Mouse (Mus musculus) cerebellum, adult 11 months (tissue): ENCODE measurements around the gene Kcnq4.

Source experiments
- DNase-seq: peaks from one replicate; pipeline ENCODE4 v3.0.0; 2022

Gene Kcnq4

GRCm38 (mm10) chr4:120721574-120721973 is 26.8 kb downstream of the Kcnq4 start:
- DNase-seq, result no peak

GRCm38 (mm10) chr4:120719152-120719551 is 29.3 kb downstream of the Kcnq4 start:
- DNase-seq, result no peak

GRCm38 (mm10) chr4:120717591-120717990 is 30.8 kb downstream of the Kcnq4 start:
- no peak for DNase-seq

- no peak for DNase-seq
These were observed 31.6 kb downstream of the Kcnq4 start for GRCm38 (mm10) chr4:120716765-120717164.

GRCm38 (mm10) chr4:120716141-120716571 is 32.3 kb downstream of the Kcnq4 start:
- no peak for DNase-seq

DNA sequence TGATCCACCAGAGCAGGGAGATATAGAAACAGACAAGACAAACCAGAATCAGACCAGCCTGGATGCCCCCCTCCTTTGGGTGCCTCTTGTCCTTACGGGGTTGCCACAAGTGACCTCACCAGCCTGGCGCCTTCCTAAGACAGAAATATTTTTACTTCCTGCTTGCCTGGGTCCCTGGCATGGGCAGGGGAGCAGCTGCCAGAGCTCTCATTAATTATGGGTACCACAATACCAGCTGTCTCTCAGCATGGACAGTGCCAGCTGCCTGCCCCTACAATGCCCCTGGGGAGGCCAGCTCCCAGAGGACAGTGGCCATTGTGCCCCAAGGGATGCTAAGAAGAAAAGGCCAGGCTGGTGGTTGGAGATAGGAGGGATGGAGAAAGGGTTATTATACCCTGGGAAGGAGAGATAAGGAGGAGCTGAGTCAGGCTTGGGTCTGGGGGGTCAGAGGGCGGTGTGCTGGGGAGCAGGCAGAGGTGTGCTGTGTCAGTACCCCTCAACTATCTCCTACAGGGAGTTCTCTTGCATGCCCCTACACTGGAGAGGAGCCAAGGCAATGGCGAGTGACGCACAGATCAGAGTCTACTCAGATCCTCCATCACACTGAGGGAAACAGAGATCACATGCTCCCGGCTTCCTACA is 34.4 kb downstream of the Kcnq4 start:
- DNase-seq, result no peak

GRCm38 (mm10) chr4:120713021-120713420 is 35.4 kb downstream of the Kcnq4 start:
- no peak for DNase-seq

GRCm38 (mm10) chr4:120712236-120712635 is 36.2 kb downstream of the Kcnq4 start:
- DNase-seq, result no peak

DNA sequence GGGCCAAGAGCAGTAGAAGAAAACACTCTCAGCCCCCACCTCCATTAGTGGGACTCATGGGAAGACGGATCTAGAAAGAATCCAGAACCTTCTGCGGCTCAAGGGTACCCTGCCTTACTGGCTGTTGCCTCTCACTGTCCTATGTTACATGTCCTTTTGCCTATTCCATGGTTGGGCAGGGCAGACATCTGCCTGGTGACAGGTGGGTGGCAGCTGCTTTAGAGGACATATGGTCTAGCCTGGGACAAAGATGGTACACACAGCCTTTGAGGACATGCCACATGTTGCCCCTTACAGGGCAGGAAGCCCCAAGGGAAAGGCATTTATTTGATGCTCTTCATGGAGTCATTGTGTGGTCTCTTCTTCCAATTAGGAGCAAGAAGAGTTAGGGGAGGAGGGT is 45.9 kb downstream of the Kcnq4 start:
- no peak for DNase-seq

DNA sequence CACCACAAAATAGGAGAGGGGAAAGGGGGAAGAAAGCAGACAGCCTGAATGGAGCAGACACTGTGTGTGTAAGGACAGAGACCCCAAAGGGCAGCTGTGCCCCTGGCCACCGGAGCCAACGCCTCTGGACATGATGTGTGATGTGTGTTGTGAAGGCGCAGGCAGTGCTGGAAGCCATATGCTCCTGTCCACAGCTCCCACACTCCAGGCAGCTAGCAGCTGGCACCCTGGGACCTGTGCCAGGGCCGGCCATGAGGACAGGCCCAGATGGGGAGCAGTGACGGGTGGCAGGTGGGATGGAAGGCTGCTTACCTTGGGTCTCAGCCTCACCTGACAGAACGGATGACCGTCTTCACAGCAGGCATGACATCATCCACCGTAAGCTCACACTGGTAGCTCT is 46.4 kb downstream of the Kcnq4 start:
- DNase-seq, result peak; percentile 38

DNA sequence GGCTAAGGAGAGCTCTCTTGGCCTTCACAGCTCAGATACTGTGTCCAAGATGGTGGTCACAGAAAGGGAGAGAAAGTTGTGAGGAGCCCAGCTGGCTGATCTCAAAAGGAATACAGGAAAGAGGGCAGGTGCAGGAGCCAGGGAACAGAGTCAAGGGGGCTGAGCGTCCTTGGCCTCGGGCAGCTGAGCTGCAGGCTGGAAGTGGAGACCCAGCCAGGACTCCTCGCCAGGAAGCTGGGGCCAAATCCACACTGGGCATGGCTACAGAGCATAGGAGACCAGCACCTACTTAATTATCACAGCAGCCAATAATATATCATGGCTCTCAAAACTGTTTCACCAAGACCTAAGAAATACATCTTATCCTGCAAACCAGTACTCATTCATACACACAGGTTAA is 47.2 kb downstream of the Kcnq4 start:
- no peak for DNase-seq

- DNase-seq, result no peak
These were observed 50.5 kb downstream of the Kcnq4 start for GRCm38 (mm10) chr4:120697799-120698484.

- DNase-seq, result no peak
These were observed 51.1 kb downstream of the Kcnq4 start for GRCm38 (mm10) chr4:120697353-120697752.

GRCm38 (mm10) chr4:120692717-120693116 is 55.7 kb downstream of the Kcnq4 start:
- DNase-seq, result peak; percentile 42

DNA sequence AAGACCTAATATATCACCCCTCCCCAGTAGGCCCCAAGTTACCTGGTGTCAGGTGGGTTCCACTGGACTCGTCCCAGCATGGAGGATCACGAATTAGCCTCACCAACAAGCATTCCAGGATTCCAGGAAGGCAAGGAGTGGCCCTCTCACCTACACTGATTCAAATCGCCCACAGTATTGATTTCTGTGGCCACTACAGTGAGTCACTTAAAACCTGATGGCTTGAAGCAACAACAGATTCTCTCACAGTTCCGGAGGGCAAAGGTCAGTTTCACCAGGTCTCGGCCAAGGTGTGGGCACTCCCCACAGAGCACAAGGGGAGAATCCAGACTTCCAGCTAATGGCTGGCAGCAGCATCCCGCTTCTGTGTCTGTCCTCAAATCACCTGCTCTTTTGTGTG is 59.1 kb downstream of the Kcnq4 start:
- no peak for DNase-seq

DNA sequence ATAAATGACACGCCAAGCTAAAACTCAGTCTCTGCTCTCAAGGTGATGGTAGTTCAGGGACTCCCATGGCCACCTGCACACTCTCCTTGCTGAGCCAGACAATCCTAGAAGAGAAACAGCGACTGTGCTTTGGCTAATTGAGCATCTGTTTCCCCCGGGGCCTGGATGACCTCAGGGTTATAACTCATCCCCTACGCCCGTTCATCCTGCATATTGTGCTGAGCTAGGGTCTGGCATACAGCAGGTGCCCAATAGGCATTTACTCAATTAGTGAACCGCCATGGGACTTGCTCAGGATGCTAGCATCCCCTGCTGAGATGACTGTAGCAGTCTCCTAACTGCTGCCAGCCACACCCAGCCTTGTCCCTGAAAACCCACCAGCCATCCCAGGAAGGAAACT is 61.1 kb downstream of the Kcnq4 start:
- DNase-seq, result no peak

DNA sequence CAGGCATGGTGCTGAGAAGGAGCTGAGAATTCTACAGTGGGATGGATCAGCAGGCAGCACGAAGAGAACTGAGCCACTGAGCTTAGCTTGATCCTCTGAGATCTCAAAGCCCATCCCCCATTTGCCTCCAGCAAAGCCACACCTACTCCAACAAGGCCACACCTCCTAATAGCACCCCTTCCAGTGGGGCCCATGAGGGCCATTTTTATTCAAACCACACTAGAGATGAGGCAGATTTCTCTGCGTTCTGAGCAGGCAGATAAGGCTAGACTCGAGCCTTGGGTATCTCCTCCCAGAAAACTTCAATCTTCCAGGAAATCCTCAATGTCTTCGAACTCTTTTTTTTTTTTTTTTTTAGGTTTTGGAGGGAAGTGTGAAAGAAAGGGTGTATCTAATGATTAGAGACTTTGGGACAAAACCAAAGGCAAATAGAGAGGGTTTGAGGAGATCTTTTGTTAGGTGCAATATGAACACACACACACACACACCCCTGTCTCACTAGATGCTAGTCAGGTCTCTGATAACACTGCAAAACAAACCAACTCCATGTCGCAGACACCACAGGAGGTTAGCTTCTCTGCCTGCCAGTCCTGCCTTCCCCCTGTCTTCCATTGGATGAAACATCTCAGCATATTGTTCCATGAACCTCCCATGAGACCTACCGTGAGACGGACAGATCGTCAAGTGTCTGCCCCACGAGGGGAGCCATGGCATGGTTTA is 65.0 kb downstream of the Kcnq4 start:
- DNase-seq, result no peak

DNA sequence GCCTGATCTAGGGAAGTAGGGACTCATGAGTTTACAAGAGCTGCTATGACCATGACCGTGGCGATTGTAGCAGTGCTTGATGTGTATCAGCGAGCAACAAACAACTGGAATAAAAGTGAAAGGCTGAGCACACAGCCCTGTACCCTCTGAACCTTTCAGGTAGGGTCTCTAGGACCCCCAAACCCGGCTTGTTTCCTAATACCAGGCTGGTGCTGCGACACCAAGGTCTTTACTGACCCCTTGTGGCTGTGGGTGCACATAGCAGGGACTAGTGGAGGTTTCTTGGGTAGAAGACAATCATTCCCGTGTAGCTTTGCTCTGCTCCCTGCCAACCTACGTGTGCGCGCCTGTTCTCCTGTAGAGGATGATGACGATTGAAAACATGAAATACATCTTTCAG is 66.2 kb downstream of the Kcnq4 start:
- DNase-seq, result peak; percentile 71

DNA sequence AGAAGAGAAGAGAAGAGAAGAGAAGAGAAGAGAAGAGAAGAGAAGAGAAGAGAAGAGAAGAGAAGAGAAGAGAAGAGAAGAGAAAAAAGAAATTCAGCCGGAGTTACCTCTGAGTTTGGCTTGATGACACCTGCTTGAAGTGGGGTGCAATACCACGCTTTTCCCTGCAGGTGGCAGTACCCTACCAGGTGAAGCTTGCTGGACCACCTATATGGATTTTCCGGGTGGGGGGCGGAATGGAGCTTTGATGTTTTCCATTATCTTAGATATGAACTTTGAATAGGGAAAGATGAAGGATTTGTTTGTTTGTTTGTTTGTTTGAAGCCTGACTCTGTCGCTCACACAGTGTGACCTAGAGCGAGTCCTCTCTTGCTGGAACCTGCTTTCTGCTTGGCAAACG is 67.5 kb downstream of the Kcnq4 start:
- peak; percentile 37 for DNase-seq

- DNase-seq, result no peak
These were observed 72.8 kb downstream of the Kcnq4 start for GRCm38 (mm10) chr4:120675640-120676039.

- no peak for DNase-seq
These were observed 73.5 kb downstream of the Kcnq4 start for GRCm38 (mm10) chr4:120674775-120675451.

GRCm38 (mm10) chr4:120673606-120674005 is 74.8 kb downstream of the Kcnq4 start:
- no peak for DNase-seq

GRCm38 (mm10) chr4:120671046-120671445 is 77.4 kb downstream of the Kcnq4 start:
- no peak for DNase-seq

DNA sequence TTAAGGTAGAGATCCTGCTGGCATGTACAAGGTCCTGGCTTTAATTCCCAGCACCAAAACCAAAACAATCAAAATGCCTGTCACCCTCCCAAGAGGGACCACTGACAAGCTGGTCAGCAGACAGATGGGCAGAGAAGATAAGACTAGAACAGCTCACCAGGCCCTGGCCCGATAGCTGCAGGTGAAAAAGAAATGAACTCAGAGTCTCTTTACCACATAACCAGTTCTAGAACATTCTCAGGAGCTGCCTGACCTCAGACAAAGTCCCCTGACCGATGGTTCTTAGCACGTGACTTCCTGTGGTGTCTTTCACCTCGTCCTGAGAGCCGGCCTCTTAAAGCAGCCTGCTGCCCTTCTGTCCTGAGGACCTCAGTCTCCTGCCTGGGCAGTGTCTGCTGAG is 78.8 kb downstream of the Kcnq4 start:
- DNase-seq, result no peak
